Mouse (Mus musculus) embryonic facial prominence, embryonic 15.5 days (tissue): ENCODE measurements around the gene Vps37c. TPM values are rescaled to one million over a fixed set of nuclear protein-coding genes. Genes with fewer than 3 reads are reported as not detected.
A peak's percentile ranks its signal among the peaks of the same experiment; 100 is the strongest.

Source experiments
- ATAC-seq: fragments of 200-750 bp; cut with Nextera tagmentation; 2 replicates; pipeline ENCODE4 v1.8.0; 2017; ENCODE audit warnings: low read depth, moderate TSS enrichment; ENCODE audit not compliant: insufficient number of reproducible peaks, low FRiP score, low TSS enrichment
- H3K27ac ChIP-seq: fragments of 300-500 bp; sonication (generic); replicated peaks from 2 replicates; pipeline ENCODE4 v1.5.1; 2015; ENCODE audit warnings: mild to moderate bottlenecking, inconsistent platforms
- H3K27me3 ChIP-seq: fragments of 300-500 bp; sonication (generic); 2 replicates; pipeline ENCODE4 v1.6.1; 2015; ENCODE audit warnings: inconsistent platforms
- H3K36me3 ChIP-seq: fragments of 300-500 bp; sonication (generic); 2 replicates; pipeline ENCODE4 v1.6.1; 2015; ENCODE audit warnings: mild to moderate bottlenecking, inconsistent platforms
- H3K4me1 ChIP-seq: fragments of 300-500 bp; sonication (generic); 2 replicates; pipeline ENCODE4 v1.6.1; 2015; ENCODE audit warnings: inconsistent platforms
- H3K4me2 ChIP-seq: fragments of 300-500 bp; sonication (generic); replicated peaks from 2 replicates; pipeline ENCODE4 v1.6.1; 2015; ENCODE audit warnings: mild to moderate bottlenecking, inconsistent platforms
- H3K4me3 ChIP-seq: fragments of 300-500 bp; sonication (generic); replicated peaks from 2 replicates; pipeline ENCODE4 v1.5.1; 2015; ENCODE audit warnings: mild to moderate bottlenecking, inconsistent platforms
- H3K9ac ChIP-seq: fragments of 300-500 bp; sonication (generic); 2 replicates; pipeline ENCODE4 v1.6.1; 2015; ENCODE audit warnings: inconsistent platforms
- H3K9me3 ChIP-seq: fragments of 300-500 bp; sonication (generic); replicated peaks from 2 replicates; pipeline ENCODE4 v1.6.1; 2016; ENCODE audit warnings: inconsistent platforms
- WGBS: fragments of 180-500 bp; shearing (Covaris S2); methylation state at CpG from one replicate; pipeline ENCODE4 v1.1.7; 2015; 5-methylcytosine and 5-hydroxymethylcytosine counted together
- polyA plus RNA-seq: library from polyadenylated mRNA; unstranded; fragments of >200 nt; fragmentation: Nextera tagmentation; extraction: Ambion mirVana; gene quantifications from 2 replicates; pipeline ENCODE4 v1.2.1, GENCODE M21; 2015

The Vps37c gene
- polyA plus RNA-seq = 43.0 and 47.0 TPM in 2 replicates

GRCm38 (mm10) chr19:10688537-10689352 lies at the start of gene Vps37c:
Gene Vps37c, plus strand, starts transcription at chr19:10688735.
- Histone ChIP-seq H3K9ac (peak within 1 kb of the TSS; percentile 85), H3K9me3 (no peaks in the 10 kb centered on the region), H3K4me2 (peak within 1 kb of the TSS; percentile 72), H3K4me3 (peak within 1 kb of the TSS; percentile 90), H3K27ac (peak within 1 kb of the TSS; percentile 97), H3K36me3 (no peaks in the 10 kb centered on the region), H3K4me1 (peaks cover 37% of the 10 kb centered on the region), H3K27me3 (no peaks in the 10 kb centered on the region)
- WGBS = under 1% methylated on average over 66 of the region's 74 CpGs
- peak; percentile 89 for ATAC-seq

DNA sequence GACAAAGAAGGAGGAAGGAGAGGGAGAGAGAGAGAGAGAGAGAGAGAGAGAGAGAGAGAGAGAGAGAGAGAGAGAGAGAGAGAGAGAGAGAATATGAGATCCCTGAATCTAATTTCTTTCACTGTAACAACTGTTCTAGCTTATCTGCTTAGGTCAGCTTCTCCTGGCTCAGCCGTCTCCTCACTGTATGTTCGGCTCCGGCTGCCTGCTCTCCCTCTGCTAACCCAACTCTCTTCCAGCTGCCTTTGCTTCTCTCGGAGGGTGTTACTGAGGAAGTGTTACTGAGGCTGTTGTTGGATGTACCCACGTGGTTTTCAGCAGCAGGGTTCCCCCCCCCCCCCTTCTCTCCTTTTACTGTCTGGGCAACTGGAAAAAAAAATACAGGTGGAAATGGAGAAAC lies 48.5 kb upstream of the Vps37c start:
- H3K4me3 ChIP-seq = 0 out of 2 replicates have a peak overlapping the region, but pooled peaks have one; percentile 4
- ATAC-seq = no peak
- H3K4me2 ChIP-seq = peak overlapping the region; percentile 31; the same call in 1 of the 2 replicates
- peaks cover 5% of the 10 kb centered on the region for H3K4me1 ChIP-seq
- H3K9ac ChIP-seq = no peak overlapping the region
- H3K27ac ChIP-seq = no peak overlapping the region
- no peaks in the 10 kb centered on the region for H3K9me3 ChIP-seq
- WGBS = 11% methylated on average over 5 of the region's 5 CpGs
- no peaks in the 10 kb centered on the region for H3K27me3 ChIP-seq
- H3K36me3 ChIP-seq = no peaks in the 10 kb centered on the region

DNA sequence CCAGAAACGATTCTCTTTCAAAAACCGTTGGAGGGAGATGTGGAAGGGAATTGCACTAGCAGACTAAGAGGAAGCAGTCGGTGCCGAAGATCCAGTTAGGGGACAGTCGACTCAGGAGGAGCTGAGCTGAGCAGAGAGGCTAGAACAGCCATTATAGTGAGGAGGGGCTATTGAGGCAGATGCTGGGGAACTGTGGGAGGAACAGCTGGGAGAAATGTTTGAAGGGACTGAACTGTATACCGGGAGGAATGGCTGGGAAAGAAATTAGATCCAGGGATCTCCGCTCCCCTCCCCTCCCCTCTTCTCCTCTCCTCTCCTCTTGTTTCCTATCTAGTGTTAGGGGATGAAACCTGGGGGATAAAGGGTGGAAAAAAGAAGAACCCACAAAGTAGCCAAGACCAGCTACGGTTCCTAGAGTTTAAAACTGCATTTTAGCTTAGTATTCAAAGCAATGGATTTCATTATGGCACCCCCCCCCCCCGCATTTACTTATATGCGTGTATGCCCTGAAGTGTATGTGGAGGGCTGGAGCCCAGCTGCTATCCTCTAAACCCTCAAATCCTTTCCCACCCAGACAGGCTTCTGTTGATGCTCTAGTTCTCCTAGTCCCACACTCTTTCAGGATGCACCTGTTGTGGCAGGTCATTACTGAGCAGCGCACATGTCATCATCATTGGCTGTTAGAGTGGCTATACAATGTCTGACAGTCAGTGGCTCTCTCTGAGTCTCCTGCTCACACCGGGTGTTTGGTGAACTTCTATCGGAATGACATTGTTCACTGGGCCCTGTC lies 47.8 kb upstream of the Vps37c start:
- Histone ChIP-seq H3K27me3 (no peaks in the 10 kb centered on the region), H3K4me3 (0 out of 2 replicates have a peak overlapping the region, but pooled peaks have one; percentile 4), H3K4me1 (no peaks in the 10 kb centered on the region), H3K9ac (no peak overlapping the region), H3K27ac (peak overlapping the region; percentile 60), H3K4me2 (peak overlapping the region; percentile 31), H3K36me3 (no peaks in the 10 kb centered on the region), H3K9me3 (no peaks in the 10 kb centered on the region)
- ATAC-seq = peak; percentile 61
- WGBS = 30% methylated on average over 13 of the region's 13 CpGs

DNA sequence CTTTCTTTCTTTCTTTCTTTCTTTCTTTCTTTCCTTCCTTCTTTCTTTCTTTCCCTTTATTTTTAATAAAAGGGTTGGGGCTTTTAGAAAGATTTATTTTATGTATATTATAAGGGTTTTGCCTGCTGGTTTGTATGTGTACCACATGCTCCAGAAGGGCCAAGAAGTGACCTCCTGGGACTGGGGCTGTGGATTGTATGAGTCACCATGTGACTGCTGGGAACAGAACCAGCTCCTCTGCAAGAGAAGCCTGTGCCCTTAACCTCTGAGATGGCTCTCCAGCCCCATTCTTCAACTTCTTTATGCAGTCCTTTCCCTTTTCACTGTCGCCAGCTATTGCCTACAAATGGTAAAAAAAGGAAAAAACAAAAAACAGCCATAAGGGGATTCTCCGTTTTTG lies 42.9 kb upstream of the Vps37c start:
- Histone ChIP-seq H3K27ac (no peak overlapping the region), H3K4me3 (no peak overlapping the region), H3K4me2 (no peak overlapping the region), H3K9me3 (no peaks in the 10 kb centered on the region), H3K27me3 (no peaks in the 10 kb centered on the region), H3K4me1 (no peaks in the 10 kb centered on the region), H3K9ac (no peak overlapping the region), H3K36me3 (no peaks in the 10 kb centered on the region)
- WGBS = 75% methylated on average over 2 of the region's 2 CpGs
- no peak for ATAC-seq

GRCm38 (mm10) chr19:10648156-10648555 lies 40.4 kb upstream of the Vps37c start:
- WGBS = 70% methylated on average over 8 of the region's 8 CpGs
- Histone ChIP-seq H3K27ac (no peak overlapping the region), H3K4me2 (no peak overlapping the region), H3K27me3 (no peaks in the 10 kb centered on the region), H3K36me3 (no peaks in the 10 kb centered on the region), H3K9me3 (no peaks in the 10 kb centered on the region), H3K4me1 (no peaks in the 10 kb centered on the region), H3K9ac (no peak overlapping the region), H3K4me3 (no peak overlapping the region)
- no peak for ATAC-seq

DNA sequence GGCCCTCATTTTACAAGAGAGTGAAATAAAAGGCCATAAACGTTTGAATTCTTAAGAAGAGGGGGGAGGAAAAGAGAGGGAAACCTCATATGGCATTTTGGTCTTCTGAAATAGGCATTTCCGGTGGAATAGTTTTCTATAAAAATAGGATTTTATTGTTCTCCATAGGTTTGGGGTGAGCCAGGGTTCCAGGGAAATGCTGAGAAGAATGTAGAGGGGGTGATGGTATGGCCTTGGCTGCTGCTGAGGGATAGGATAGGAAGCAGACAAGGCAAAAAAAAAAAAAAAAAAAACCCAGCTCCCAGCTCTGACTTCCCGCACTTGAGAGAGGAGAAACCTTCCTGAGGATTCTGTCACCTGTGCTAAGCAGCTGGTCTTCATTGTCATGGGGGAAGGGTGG lies 32.5 kb upstream of the Vps37c start:
- H3K4me2 ChIP-seq = no peak overlapping the region
- H3K4me3 ChIP-seq = no peak overlapping the region
- H3K9me3 ChIP-seq = no peaks in the 10 kb centered on the region
- H3K27ac ChIP-seq = no peak overlapping the region
- no peaks in the 10 kb centered on the region for H3K27me3 ChIP-seq
- 36% methylated on average over 3 of the region's 3 CpGs for WGBS
- no peaks in the 10 kb centered on the region for H3K36me3 ChIP-seq
- 0 out of 2 replicates have a peak, but pooled peaks cover 8% of the 10 kb centered on the region for H3K4me1 ChIP-seq
- ATAC-seq = no peak
- H3K9ac ChIP-seq = no peak overlapping the region

DNA sequence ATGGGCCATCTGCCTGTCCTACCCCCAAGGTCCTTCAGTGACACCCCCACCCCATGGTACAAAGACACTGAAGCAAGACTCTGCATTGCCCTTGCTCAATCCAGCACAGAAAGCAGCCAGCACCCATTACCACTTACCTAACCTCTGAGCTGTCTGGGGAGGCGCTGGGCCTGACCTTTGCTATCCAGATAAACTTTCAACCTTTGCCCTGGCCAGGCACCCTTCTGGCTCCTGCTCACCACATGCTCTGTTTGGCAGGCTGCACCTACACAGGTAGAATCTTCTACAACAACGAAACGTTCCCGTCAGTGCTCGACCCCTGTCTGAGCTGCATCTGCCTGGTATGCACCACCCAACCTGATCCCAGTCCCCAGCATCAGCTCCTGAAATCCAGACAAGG lies 30.8 kb upstream of the Vps37c start:
- Histone ChIP-seq H3K27me3 (no peaks in the 10 kb centered on the region), H3K9ac (no peak overlapping the region), H3K4me1 (0 out of 2 replicates have a peak, but pooled peaks cover 8% of the 10 kb centered on the region), H3K36me3 (no peaks in the 10 kb centered on the region), H3K27ac (no peak overlapping the region), H3K4me2 (no peak overlapping the region), H3K4me3 (no peak overlapping the region), H3K9me3 (no peaks in the 10 kb centered on the region)
- WGBS = 81% methylated on average over 5 of the region's 5 CpGs
- no peak for ATAC-seq

- 82% methylated on average over 2 of the region's 2 CpGs for WGBS
- no peak overlapping the region for H3K27ac ChIP-seq
- no peak overlapping the region for H3K4me3 ChIP-seq
- H3K27me3 ChIP-seq = no peaks in the 10 kb centered on the region
- ATAC-seq = no peak
- H3K36me3 ChIP-seq = no peaks in the 10 kb centered on the region
- H3K9me3 ChIP-seq = no peaks in the 10 kb centered on the region
- H3K4me1 ChIP-seq = 0 out of 2 replicates have a peak, but pooled peaks cover 8% of the 10 kb centered on the region
- no peak overlapping the region for H3K4me2 ChIP-seq
- H3K9ac ChIP-seq = no peak overlapping the region
Observed at GRCm38 (mm10) chr19:10658406-10658805, 30.1 kb upstream of the Vps37c start.

DNA sequence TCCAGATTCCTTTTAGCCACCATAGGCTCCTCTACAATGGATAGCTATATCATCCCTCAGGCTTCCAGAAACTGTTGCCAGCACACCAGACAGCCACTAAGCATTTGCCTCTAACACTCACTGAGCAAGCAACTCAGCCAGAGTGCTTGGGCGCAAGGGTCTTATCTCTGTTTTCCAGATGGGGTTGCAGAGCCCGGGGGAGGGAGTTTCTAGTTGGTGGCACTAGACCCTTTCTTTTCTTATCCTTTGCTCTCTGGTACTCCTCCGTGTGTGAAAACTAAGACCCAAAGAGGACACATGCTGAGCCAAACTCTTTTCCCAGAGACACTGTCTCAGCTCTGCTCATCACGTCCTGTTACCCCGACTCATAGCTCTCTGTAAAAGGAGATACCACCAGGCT lies 27.2 kb upstream of the Vps37c start:
- Histone ChIP-seq H3K9me3 (no peaks in the 10 kb centered on the region), H3K36me3 (no peaks in the 10 kb centered on the region), H3K27me3 (no peaks in the 10 kb centered on the region), H3K4me3 (no peak overlapping the region), H3K9ac (no peak overlapping the region), H3K27ac (no peak overlapping the region), H3K4me1 (0 out of 2 replicates have a peak, but pooled peaks cover 3% of the 10 kb centered on the region), H3K4me2 (no peak overlapping the region)
- ATAC-seq = no peak
- WGBS = 72% methylated on average over 5 of the region's 5 CpGs

GRCm38 (mm10) chr19:10661919-10662318 lies 26.6 kb upstream of the Vps37c start:
- Histone ChIP-seq H3K9ac (no peak overlapping the region), H3K4me2 (no peak overlapping the region), H3K36me3 (no peaks in the 10 kb centered on the region), H3K4me3 (no peak overlapping the region), H3K4me1 (no peaks in the 10 kb centered on the region), H3K9me3 (no peaks in the 10 kb centered on the region), H3K27me3 (no peaks in the 10 kb centered on the region), H3K27ac (no peak overlapping the region)
- WGBS = 86% methylated on average over 2 of the region's 2 CpGs
- no peak for ATAC-seq

DNA sequence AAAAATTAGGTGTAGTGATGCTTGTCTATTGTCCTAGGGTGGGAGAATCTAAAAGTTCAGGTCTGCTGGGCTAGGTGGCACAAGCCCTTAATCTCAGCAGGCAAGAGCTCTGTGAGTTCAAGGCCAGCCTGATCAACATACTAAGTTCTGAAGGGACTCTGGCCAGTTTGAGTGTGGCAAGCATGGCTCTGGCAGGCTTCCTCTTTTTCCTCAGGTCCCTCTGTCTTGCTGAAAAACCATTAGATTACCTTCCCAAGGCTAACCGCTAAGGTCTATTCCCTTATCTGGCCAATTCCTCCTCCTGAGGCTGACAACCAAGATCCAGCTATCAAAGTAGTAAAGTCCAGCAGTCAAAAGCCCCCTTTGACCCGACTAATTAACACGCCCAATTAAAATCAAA lies 25.9 kb upstream of the Vps37c start:
- Histone ChIP-seq H3K4me1 (no peaks in the 10 kb centered on the region), H3K4me2 (no peak overlapping the region), H3K9me3 (no peaks in the 10 kb centered on the region), H3K9ac (no peak overlapping the region), H3K27ac (no peak overlapping the region), H3K27me3 (no peaks in the 10 kb centered on the region), H3K36me3 (no peaks in the 10 kb centered on the region), H3K4me3 (no peak overlapping the region)
- WGBS = 72% methylated on average over 3 of the region's 3 CpGs
- no peak for ATAC-seq
